Mouse (Mus musculus) megakaryocyte-erythroid progenitor cell, adult 5 weeks (primary cell): ENCODE results near the gene Stx16. TPM values are rescaled to one million over a fixed set of nuclear protein-coding genes. Genes with fewer than 3 reads are reported as not detected.

Experiments
- polyA plus RNA-seq: library from polyadenylated mRNA; stranded (reverse); fragments of >175 nt; gene quantifications from 2 replicates; pipeline ENCODE4 v1.2.3, GENCODE M21; 2012

The Stx16 gene
- polyA plus RNA-seq: 25.3 and 37.9 TPM in 2 replicates

DNA sequence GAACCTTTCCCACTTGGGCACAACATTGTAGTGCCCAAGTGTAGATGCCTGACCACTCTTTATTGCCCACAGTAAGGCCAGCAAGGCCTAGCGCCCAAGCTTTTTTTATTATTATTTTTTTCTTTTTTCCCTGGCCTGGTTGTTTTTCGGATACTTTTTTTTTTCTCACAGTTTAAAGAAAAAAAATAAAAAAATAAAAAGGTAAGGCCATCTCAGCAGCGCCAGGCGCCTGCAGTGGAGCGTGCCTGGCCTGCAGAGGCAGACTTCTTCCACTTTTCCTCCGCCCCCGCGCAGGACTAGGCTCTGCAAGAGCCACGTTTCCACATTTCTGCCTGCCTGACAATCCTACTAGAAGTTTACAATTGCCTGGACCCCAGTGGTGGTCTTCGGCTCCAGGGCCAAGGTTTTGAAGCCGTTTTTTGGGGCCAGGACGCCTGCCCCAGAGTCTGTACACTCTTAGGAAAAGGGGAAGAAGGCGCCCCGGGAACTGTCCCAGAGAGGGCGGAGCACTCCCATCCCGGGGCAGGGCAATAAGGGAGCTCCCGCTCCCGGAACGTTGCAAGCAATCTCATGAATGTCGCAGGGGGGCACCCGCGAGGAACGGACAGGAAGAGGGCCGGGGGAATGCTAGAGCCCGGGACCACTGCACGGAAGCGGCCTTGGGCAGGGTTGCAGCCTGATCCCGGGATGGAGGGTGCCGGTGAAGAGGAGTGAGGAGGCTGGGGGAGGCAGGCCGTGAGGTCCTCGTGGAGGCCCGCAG is at the start of gene Stx16:
TSS of gene Stx16 (plus strand) at position 636 of the 760 bp plus-strand sequence.

DNA sequence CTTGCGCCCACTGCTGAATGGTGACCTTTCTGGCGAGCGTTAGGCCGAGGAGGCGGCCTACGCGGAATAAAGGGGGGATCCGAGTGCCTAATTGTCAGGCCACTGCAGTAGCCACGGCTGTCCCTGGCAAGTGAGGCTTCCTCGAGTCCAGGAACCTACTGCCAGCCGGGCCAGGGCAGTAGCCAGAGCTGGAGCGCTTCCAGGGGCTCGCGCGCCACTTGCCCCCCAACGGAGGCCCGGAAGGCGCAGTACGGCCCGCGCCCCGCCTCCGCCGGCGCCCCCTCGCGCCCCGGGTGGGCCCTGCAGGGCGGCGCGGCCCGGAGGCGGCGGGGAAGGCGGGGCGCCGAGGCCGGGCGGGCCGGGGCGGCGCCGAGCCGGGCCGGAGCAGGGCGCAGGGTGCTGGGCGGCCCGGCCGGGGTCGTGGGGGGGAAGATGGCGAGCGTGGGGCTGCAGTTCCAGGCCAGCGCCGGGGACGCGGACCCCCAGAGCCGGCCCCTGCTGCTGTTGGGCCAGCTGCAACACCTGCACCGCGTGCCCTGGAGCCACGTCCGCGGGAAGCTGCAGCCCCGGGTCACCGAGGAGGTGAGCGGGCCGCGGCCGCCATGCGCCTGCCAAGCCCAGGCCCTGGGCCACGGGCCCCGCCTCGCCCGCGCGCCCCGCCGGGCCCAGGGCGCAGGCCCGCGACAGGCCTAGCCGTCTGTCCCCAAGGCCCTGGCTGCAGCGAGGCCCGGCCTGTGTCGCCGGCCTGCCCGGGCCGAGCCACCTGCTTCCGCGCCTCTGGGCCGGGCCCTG is 34.1 kb downstream of the Stx16 start, which contains the start of gene Npepl1:
TSS of gene Npepl1 (plus strand) at position 359 of the 792 bp plus-strand sequence.

Other genes with a start within 250 kb of the Stx16 start
- gene Npepl1, start 34.0 kb downstream of the Stx16 start, polyA plus RNA-seq: 299 and 334 TPM in 2 replicates
- 661 and 746 TPM in 2 replicates for gene Gnas, start 208.0 kb downstream of the Stx16 start, polyA plus RNA-seq